Mouse (Mus musculus) kidney, embryonic 16.5 days (tissue): ENCODE measurements at regions not wholly inside any gene's neighbourhood (a gene's known extent, or its start where the extent isn't known, plus 50 kb on each side); places are given as distances from the start of the nearest gene placed in this dataset.

Experiments
- ATAC-seq: fragments of 200-750 bp; cut with Nextera tagmentation; 2 replicates; pipeline ENCODE4 v1.8.0; 2017; ENCODE audit warnings: moderate TSS enrichment; ENCODE audit not compliant: low FRiP score, low TSS enrichment
- H3K27ac ChIP-seq: fragments of 300-500 bp; sonication (generic); 2 replicates; pipeline ENCODE4 v1.5.1; 2014; ENCODE audit warnings: low read length
- H3K27me3 ChIP-seq: fragments of 300-500 bp; sonication (generic); 2 replicates; pipeline ENCODE4 v1.6.1; 2014; ENCODE audit warnings: low read length, control low read depth, mixed read lengths; ENCODE audit not compliant: insufficient read depth
- H3K36me3 ChIP-seq: fragments of 300-500 bp; sonication (generic); 2 replicates; pipeline ENCODE4 v1.6.1; 2014; ENCODE audit warnings: low read length, control low read depth, mixed read lengths; ENCODE audit not compliant: insufficient read depth
- H3K4me1 ChIP-seq: fragments of 300-500 bp; sonication (generic); 2 replicates; pipeline ENCODE4 v1.6.1; 2014; ENCODE audit warnings: low read length, control low read depth, mixed read lengths; ENCODE audit not compliant: insufficient read depth
- H3K4me2 ChIP-seq: fragments of 300-500 bp; sonication (generic); replicated peaks from 2 replicates; pipeline ENCODE4 v1.6.1; 2014; ENCODE audit warnings: low read depth, low read length
- H3K4me3 ChIP-seq: fragments of 300-500 bp; sonication (generic); 2 replicates; pipeline ENCODE4 v1.5.1; 2014; ENCODE audit warnings: mild to moderate bottlenecking, low read length
- H3K9ac ChIP-seq: fragments of 300-500 bp; sonication (generic); replicated peaks from 2 replicates; pipeline ENCODE4 v1.6.1; 2014; ENCODE audit warnings: low read length
- H3K9me3 ChIP-seq: fragments of 300-500 bp; sonication (generic); 2 replicates; pipeline ENCODE4 v1.6.1; 2016; ENCODE audit warnings: low read length, control low read depth
- WGBS: fragments of 180-500 bp; shearing (Covaris S2); extraction: QIAGEN DNeasy Blood & Tissue Kit; methylation state at CpG from one replicate; pipeline ENCODE4 v1.1.7; 2014; 5-methylcytosine and 5-hydroxymethylcytosine counted together

DNA sequence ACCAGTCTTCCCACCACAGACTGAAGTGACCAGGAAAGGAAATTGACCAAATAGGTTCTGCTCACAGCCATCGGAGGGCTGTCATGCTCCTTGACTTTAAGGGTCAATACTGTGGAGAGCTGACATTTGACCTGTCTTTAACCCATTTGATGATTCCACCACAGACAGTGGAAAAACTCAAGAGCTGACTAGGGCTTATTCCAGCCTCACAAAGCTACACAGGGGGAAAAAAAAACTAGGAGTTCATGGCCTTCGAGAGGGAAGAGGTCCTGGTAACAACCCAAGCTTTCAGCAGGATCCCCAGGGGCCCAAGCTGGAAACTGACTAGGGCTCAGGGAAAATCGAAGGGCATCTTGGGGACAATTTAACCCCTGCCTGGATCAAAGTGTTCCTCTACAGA lies 334.6 kb downstream of the Sox4 start:
- Histone ChIP-seq H3K36me3 (no peaks in the 10 kb centered on the region), H3K27me3 (no peaks in the 10 kb centered on the region), H3K4me3 (no peak overlapping the region), H3K4me2 (no peak overlapping the region), H3K9ac (no peak overlapping the region), H3K9me3 (no peaks in the 10 kb centered on the region), H3K4me1 (no peaks in the 10 kb centered on the region), H3K27ac (no peak overlapping the region)
- 11% methylated on average over 3 of the region's 3 CpGs for WGBS
- ATAC-seq = no peak

DNA sequence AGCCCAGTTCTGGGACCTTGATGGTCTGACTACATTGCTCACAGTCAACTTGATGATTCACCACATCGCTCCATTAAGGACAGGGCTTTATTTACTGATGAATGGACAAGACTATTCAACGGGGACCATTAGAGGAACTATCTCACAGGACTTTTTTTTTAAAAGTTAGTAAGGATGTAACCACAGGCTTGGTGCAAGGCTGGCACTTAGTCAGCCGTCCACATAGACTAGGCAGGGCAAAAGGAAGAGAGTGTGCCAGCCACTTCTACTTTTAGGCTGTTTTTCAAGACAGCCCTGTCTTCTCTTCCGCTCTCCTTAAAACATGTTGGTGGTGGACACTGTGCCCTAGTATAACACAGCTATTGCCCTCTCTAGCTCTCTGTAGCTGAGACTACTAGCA lies 336.0 kb downstream of the Sox4 start:
- Histone ChIP-seq H3K27me3 (no peaks in the 10 kb centered on the region), H3K27ac (no peak overlapping the region), H3K36me3 (0 out of 2 replicates have a peak, but pooled peaks cover 4% of the 10 kb centered on the region), H3K4me3 (no peak overlapping the region), H3K9ac (no peak overlapping the region), H3K4me1 (no peaks in the 10 kb centered on the region), H3K9me3 (no peaks in the 10 kb centered on the region), H3K4me2 (no peak overlapping the region)
- ATAC-seq = no peak
- 92% methylated on average over 4 of the region's 4 CpGs for WGBS

DNA sequence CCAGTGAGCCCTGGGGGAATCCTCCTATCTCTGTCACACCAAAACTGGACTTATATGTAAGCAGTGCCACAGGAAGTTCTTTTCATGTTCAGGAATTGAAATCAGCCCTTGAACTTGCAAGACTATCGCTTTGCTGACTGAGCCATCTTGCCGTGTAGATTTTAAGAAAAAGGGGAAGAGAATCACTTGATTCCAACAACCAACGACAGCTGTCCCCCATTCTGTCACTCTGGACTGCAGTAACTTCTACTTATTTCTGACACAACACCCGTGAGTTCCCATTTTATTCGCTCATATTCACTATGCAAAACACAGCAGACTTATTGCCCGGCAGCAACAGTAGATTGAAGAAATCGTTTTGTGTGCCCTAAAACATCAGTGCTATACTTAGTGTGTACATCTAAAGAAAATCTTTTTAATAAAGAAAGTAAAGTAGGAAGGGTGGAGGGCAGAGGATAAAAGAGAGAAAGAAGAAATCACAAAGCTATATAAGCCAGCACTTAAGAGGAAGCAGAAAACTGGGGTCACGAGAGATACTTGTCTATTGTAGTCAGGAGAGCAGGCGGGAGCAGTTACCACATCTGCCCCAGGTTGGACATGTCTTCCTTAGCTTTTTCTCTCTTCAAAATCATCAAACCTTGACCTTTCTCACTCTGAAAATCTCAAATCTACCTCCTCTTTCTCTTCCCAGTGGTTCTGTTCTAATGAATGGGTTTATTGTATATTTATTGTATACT lies 336.7 kb downstream of the Sox4 start:
- WGBS = 88% methylated on average over 9 of the region's 9 CpGs
- no peaks in the 10 kb centered on the region for H3K4me1 ChIP-seq
- no peak for ATAC-seq

GRCm38 (mm10) chr13:28607551-28608114 lies 345.9 kb downstream of the Sox4 start:
- Histone ChIP-seq H3K9me3 (no peaks in the 10 kb centered on the region), H3K27ac (peak overlapping the region; percentile 79), H3K4me2 (peak overlapping the region; percentile 0; the same call in 1 of the 2 replicates), H3K4me1 (peaks cover 19% of the 10 kb centered on the region), H3K4me3 (no peak overlapping the region), H3K36me3 (0 out of 2 replicates have a peak, but pooled peaks cover under 1% of the 10 kb centered on the region), H3K9ac (no peak overlapping the region), H3K27me3 (no peaks in the 10 kb centered on the region)
- ATAC-seq = peak; percentile 70; the same call in 1 of the 2 replicates
- WGBS = 27% methylated on average over 6 of the region's 6 CpGs

More for the DNA sequence above, 336.7 kb downstream of the Sox4 start:
- Histone ChIP-seq H3K4me2 (no peak overlapping the region), H3K27me3 (no peaks in the 10 kb centered on the region), H3K27ac (no peak overlapping the region), H3K9ac (no peak overlapping the region), H3K9me3 (no peaks in the 10 kb centered on the region), H3K36me3 (0 out of 2 replicates have a peak, but pooled peaks cover 4% of the 10 kb centered on the region), H3K4me3 (no peak overlapping the region)

DNA sequence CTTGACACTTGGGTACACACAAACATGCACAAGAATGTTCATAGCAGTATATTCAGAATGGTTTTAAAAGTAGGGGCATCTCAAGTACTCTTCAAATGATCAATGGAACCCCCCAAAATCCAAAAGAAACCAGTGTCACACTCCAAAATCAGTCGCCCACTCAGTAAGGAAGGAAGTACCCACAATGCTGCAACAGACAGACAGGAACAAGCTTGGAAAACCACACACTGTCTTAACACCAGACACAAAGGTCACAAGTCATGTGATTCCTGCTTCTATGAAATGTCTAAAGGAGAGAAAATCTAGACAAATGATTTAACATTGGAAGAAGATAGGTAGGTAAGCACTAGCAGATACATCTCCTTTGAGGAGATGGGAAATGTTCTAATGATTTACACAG lies 346.9 kb downstream of the Sox4 start:
- H3K27me3 ChIP-seq = no peaks in the 10 kb centered on the region
- ATAC-seq = no peak
- WGBS = 74% methylated on average over 1 of the region's 1 CpGs
- H3K4me3 ChIP-seq = no peak overlapping the region
- no peak overlapping the region for H3K27ac ChIP-seq
- peaks cover 19% of the 10 kb centered on the region for H3K4me1 ChIP-seq
- H3K4me2 ChIP-seq = no peak overlapping the region
- H3K36me3 ChIP-seq = no peaks in the 10 kb centered on the region
- H3K9ac ChIP-seq = no peak overlapping the region
- no peaks in the 10 kb centered on the region for H3K9me3 ChIP-seq

DNA sequence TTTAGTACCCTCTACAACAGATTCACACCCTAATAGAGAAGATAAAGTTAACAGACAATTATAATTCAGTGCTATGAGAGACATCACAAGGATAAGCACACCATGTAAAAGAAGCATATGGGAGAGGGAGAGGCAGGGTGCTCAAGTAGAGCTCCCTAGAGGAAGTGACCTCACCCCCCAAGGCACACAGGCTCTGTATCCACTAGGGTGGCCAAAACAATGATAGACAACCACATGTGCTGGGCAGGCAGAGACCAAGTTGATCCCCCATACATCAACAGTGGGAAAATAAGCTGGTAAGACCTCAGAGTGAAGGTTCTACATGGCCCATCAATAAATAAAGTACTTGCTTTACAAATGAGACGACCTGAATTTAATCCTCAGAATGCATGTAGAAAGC lies 347.7 kb downstream of the Sox4 start:
- no peaks in the 10 kb centered on the region for H3K9me3 ChIP-seq
- no peak for ATAC-seq
- no peak overlapping the region for H3K4me3 ChIP-seq
- H3K27ac ChIP-seq = no peak overlapping the region
- H3K9ac ChIP-seq = no peak overlapping the region
- 74% methylated on average over 1 of the region's 1 CpGs for WGBS
- no peaks in the 10 kb centered on the region for H3K36me3 ChIP-seq
- no peak overlapping the region for H3K4me2 ChIP-seq
- H3K4me1 ChIP-seq = peaks cover 26% of the 10 kb centered on the region
- no peaks in the 10 kb centered on the region for H3K27me3 ChIP-seq

DNA sequence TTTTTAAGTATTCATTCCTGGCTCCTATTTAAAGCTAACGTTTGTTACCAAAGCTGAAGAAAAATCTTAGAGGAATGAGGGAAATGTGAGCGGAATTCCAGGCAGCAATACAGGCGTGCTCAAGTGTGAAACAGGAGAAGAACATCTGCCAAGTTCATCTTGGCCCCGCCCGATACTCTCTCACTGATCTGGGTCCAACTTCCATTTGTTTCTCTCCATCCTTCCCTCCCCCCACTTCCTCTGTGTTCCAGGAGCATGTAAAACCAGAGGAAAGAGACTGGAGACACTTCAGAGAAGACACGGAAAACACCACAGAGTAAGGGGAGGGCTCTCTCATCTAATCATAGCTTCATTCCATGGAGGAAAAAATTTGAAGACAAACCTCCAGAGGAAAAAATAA lies 346.7 kb downstream of the Gm11361 start:
- Histone ChIP-seq H3K27me3 (no peaks in the 10 kb centered on the region), H3K9ac (no peak overlapping the region), H3K9me3 (no peaks in the 10 kb centered on the region), H3K27ac (no peak overlapping the region), H3K4me2 (peak overlapping the region; percentile 23; the same call in 1 of the 2 replicates), H3K4me3 (no peak overlapping the region), H3K4me1 (peaks cover 28% of the 10 kb centered on the region), H3K36me3 (no peaks in the 10 kb centered on the region)
- WGBS = 17% methylated on average over 6 of the region's 6 CpGs
- peak; percentile 59 for ATAC-seq

- Histone ChIP-seq H3K4me2 (no peak overlapping the region), H3K4me3 (no peak overlapping the region), H3K4me1 (peaks cover 14% of the 10 kb centered on the region), H3K9me3 (no peaks in the 10 kb centered on the region), H3K27me3 (no peaks in the 10 kb centered on the region), H3K9ac (no peak overlapping the region), H3K27ac (peak overlapping the region; percentile 56; the same call in 1 of the 2 replicates), H3K36me3 (no peaks in the 10 kb centered on the region)
- WGBS = 47% methylated on average over 5 of the region's 5 CpGs
- ATAC-seq = no peak
These were observed 343.5 kb downstream of the Gm11361 start for GRCm38 (mm10) chr13:28600792-28601191.

DNA sequence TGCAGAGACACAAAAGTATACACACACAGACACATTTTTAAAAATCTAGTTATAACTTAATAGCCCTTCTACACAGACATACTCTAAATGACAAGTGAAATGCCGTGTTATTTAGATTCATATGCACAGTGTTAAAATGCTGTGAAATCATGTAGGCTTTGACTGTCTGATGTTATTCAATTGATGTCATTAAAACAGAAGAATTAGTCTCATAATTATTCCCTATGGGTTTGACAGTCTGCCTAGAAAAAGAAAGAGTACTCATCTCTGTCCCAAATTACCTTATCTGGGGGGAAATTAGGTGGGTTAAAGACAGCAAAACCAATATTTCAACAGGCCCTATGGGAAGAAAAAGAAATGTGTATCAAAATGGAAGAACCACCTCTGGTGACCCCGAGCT lies 339.0 kb downstream of the Gm11361 start:
- peaks cover 7% of the 10 kb centered on the region; the same call in 1 of the 2 replicates for H3K4me1 ChIP-seq
- H3K4me2 ChIP-seq = no peak overlapping the region
- no peak overlapping the region for H3K27ac ChIP-seq
- 96% methylated on average over 2 of the region's 2 CpGs for WGBS
- no peak overlapping the region for H3K4me3 ChIP-seq
- no peak for ATAC-seq
- no peak overlapping the region for H3K9ac ChIP-seq
- H3K36me3 ChIP-seq = no peaks in the 10 kb centered on the region
- no peaks in the 10 kb centered on the region for H3K27me3 ChIP-seq
- peaks cover 2% of the 10 kb centered on the region; the same call in 1 of the 2 replicates for H3K9me3 ChIP-seq

- Histone ChIP-seq H3K9me3 (peaks cover 2% of the 10 kb centered on the region; the same call in 1 of the 2 replicates), H3K9ac (no peak overlapping the region), H3K36me3 (no peaks in the 10 kb centered on the region), H3K4me2 (no peak overlapping the region), H3K27ac (no peak overlapping the region), H3K27me3 (no peaks in the 10 kb centered on the region), H3K4me1 (no peaks in the 10 kb centered on the region), H3K4me3 (no peak overlapping the region)
- no peak for ATAC-seq
- 78% methylated on average over 1 of the region's 1 CpGs for WGBS
These were observed 334.8 kb downstream of the Gm11361 start for GRCm38 (mm10) chr13:28592176-28592575.
